Mouse (Mus musculus) intestine, postnatal 0 days (tissue): Measurements from ENCODE around the gene Slc9a9. TPM values are rescaled to one million over a fixed set of nuclear protein-coding genes. Genes with fewer than 3 reads are reported as not detected.

Experiments used
- ATAC-seq: fragments of 200-750 bp; cut with Nextera tagmentation; 2 replicates; pipeline ENCODE4 v1.8.0; 2017; ENCODE audit warnings: mild to moderate bottlenecking, moderate TSS enrichment, moderate library complexity
- H3K27ac ChIP-seq: fragments of 300-500 bp; sonication (generic); 2 replicates; pipeline ENCODE4 v1.5.1; 2014; ENCODE audit warnings: mild to moderate bottlenecking, low read depth, low read length, moderate library complexity
- H3K27me3 ChIP-seq: fragments of 300-500 bp; sonication (generic); replicated peaks from 2 replicates; pipeline ENCODE4 v1.6.1; 2014; ENCODE audit warnings: low read length, mixed read lengths; ENCODE audit not compliant: control insufficient read depth, insufficient read depth
- H3K36me3 ChIP-seq: fragments of 300-500 bp; sonication (generic); 2 replicates; pipeline ENCODE4 v1.6.1; 2014; ENCODE audit warnings: mild to moderate bottlenecking, moderate library complexity; ENCODE audit not compliant: control insufficient read depth, insufficient read depth
- H3K4me1 ChIP-seq: fragments of 300-500 bp; sonication (generic); replicated peaks from 2 replicates; pipeline ENCODE4 v1.6.1; 2014; ENCODE audit warnings: antibody characterized with exemption, low read length, mixed read lengths; ENCODE audit not compliant: control insufficient read depth, insufficient read depth
- H3K4me2 ChIP-seq: fragments of 300-500 bp; sonication (generic); replicated peaks from 2 replicates; pipeline ENCODE4 v1.6.1; 2014; ENCODE audit warnings: low read depth, mild to moderate bottlenecking, moderate library complexity
- H3K4me3 ChIP-seq: fragments of 300-500 bp; sonication (generic); 2 replicates; pipeline ENCODE4 v1.5.1; 2014; ENCODE audit warnings: low read depth, low read length
- H3K9ac ChIP-seq: fragments of 300-500 bp; sonication (generic); 2 replicates; pipeline ENCODE4 v1.6.1; 2014; ENCODE audit warnings: mild to moderate bottlenecking, low read depth, low read length
- H3K9me3 ChIP-seq: fragments of 300-500 bp; sonication (generic); 2 replicates; pipeline ENCODE4 v1.6.1; 2016; ENCODE audit warnings: mixed run types; ENCODE audit not compliant: control insufficient read depth
- CTCF ChIP-seq: sonication (generic); IDR thresholded peaks from 2 replicates; pipeline ENCODE4 v1.5.1; 2016; ENCODE audit warnings: low read depth, mild to moderate bottlenecking, control low read depth, antibody characterized with exemption, moderate library complexity
- WGBS: fragments of 180-500 bp; shearing (Covaris S2); extraction: QIAGEN DNeasy Blood & Tissue Kit; methylation state at CpG from one replicate; pipeline ENCODE4 v1.1.7; 2014; 5-methylcytosine and 5-hydroxymethylcytosine counted together
- polyA plus RNA-seq: library from polyadenylated mRNA; unstranded; fragments of >200 nt; fragmentation: Nextera tagmentation; extraction: Ambion mirVana; gene quantifications from 2 replicates; pipeline ENCODE4 v1.2.1, GENCODE M21; 2015

Slc9a9 gene
- polyA plus RNA-seq, 1 experiment from 2014 or later, result 1.0 TPM

DNA sequence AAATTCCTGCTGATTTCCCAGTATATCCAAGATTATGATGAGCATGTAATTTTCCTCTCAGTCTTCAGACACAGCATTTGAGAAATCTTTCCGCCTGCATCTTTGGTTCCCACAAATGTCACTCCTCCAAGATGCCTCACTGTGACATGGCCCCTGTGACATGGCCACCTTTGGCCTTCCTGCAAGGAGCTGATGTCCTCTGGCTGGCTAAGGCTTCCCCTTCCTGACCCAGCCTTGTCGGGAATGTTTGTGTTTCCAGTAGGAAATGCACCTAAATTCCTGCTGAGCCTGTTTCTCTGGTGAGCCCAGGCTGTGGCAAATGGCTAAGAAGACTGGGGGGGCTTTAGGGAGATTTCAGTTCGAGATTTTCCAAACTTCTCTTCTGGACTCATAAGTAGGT lies 480.4 kb downstream of the Slc9a9 start:
- no peaks in the 10 kb centered on the region for H3K36me3 ChIP-seq
- H3K27me3 ChIP-seq, result no peaks in the 10 kb centered on the region
- WGBS, result 41% methylated on average over 3 of the region's 3 CpGs
- H3K9ac ChIP-seq, result no peak overlapping the region
- ATAC-seq, result no peak
- no peak for TF ChIP-seq CTCF
- H3K27ac ChIP-seq, result no peak overlapping the region
- H3K9me3 ChIP-seq, result no peaks in the 10 kb centered on the region
- H3K4me1 ChIP-seq, result no peaks in the 10 kb centered on the region
- no peak overlapping the region for H3K4me2 ChIP-seq
- H3K4me3 ChIP-seq, result no peak overlapping the region

DNA sequence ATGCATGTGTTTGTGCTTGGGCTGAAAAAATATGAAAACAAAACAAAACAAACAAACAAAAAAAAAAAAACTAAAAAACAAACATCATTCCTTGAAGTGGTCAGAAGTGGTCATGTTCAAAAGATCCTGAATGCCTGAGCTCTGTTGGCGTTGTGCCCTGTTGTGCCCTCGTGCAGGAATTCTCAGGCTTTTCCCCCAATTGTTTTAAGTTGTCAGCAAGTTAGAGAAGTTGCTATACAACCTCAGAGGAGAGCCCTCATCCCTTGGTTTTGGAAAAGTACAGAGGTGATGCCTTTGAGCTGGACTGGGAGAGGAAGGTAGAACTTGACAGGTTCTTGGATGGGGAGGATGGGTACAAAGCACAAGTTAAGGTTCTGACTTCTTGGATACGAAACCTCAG lies 480.9 kb downstream of the Slc9a9 start:
- no peaks in the 10 kb centered on the region for H3K27me3 ChIP-seq
- H3K9me3 ChIP-seq, result no peaks in the 10 kb centered on the region
- no peak overlapping the region for H3K9ac ChIP-seq
- no peak for TF ChIP-seq CTCF
- no peak overlapping the region for H3K4me3 ChIP-seq
- 77% methylated on average over 3 of the region's 3 CpGs for WGBS
- ATAC-seq, result no peak
- H3K36me3 ChIP-seq, result no peaks in the 10 kb centered on the region
- no peaks in the 10 kb centered on the region for H3K4me1 ChIP-seq
- H3K27ac ChIP-seq, result no peak overlapping the region
- no peak overlapping the region for H3K4me2 ChIP-seq

DNA sequence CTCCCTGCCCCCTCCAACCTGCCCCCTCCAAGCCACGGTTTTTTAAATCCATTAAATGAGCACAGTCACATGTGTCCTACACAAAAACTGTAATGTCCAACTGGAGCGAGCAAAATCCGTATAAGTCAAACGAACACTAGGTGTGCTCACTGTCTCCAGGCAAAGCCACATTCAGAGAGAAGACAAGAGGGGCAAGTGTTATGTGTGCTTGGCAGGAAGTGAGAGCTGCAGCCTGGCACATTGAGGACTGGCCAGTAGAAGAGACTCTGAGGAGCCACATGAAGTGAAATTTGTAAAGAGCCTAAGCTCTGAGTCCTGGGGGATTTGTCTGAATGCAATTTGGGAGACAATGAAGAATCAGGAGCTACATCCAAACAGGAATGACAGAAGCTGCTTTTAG lies 481.3 kb downstream of the Slc9a9 start:
- Histone ChIP-seq H3K9ac (no peak overlapping the region), H3K4me2 (no peak overlapping the region), H3K36me3 (no peaks in the 10 kb centered on the region), H3K4me1 (no peaks in the 10 kb centered on the region), H3K27me3 (no peaks in the 10 kb centered on the region), H3K27ac (no peak overlapping the region), H3K9me3 (no peaks in the 10 kb centered on the region), H3K4me3 (no peak overlapping the region)
- 67% methylated on average over 4 of the region's 4 CpGs for WGBS
- ATAC-seq, result no peak
- no peak for TF ChIP-seq CTCF

- Histone ChIP-seq H3K4me2 (no peak overlapping the region), H3K4me3 (no peak overlapping the region), H3K9ac (no peak overlapping the region), H3K4me1 (no peaks in the 10 kb centered on the region), H3K36me3 (no peaks in the 10 kb centered on the region), H3K9me3 (no peaks in the 10 kb centered on the region), H3K27ac (no peak overlapping the region), H3K27me3 (no peaks in the 10 kb centered on the region)
- 70% methylated on average over 4 of the region's 4 CpGs for WGBS
- ATAC-seq, result no peak
- TF ChIP-seq CTCF, result no peak
Measured at GRCm38 (mm10) chr9:95151746-95152145, 482.0 kb downstream of the Slc9a9 start.

DNA sequence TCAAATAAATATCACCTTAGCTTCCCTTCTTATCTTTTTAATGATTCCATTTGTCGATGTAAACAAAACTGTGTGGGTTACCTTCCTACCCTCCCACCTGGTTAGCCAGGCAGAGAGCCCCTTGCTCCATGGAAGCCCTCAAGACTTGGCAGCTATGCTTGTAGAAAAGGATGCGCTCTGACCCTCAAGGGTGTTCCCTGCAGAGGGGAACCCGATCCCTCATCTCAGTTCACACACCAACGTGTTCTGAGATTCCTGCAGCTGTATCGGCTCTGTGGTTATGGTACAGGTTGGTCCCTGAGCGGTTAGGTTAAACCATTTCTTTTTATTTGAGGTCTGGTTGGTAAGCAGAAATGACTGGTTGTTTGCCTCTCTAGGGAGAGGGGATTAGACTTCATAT lies 484.3 kb downstream of the Slc9a9 start:
- no peak overlapping the region for H3K4me3 ChIP-seq
- H3K27me3 ChIP-seq, result no peaks in the 10 kb centered on the region
- H3K36me3 ChIP-seq, result no peaks in the 10 kb centered on the region
- ATAC-seq, result no peak
- no peaks in the 10 kb centered on the region for H3K4me1 ChIP-seq
- no peak overlapping the region for H3K27ac ChIP-seq
- WGBS, result 81% methylated on average over 6 of the region's 6 CpGs
- no peak overlapping the region for H3K4me2 ChIP-seq
- H3K9ac ChIP-seq, result no peak overlapping the region
- no peak for TF ChIP-seq CTCF
- no peaks in the 10 kb centered on the region for H3K9me3 ChIP-seq

- Histone ChIP-seq H3K36me3 (no peaks in the 10 kb centered on the region), H3K9me3 (no peaks in the 10 kb centered on the region), H3K27me3 (no peaks in the 10 kb centered on the region), H3K27ac (no peak overlapping the region), H3K9ac (no peak overlapping the region), H3K4me2 (no peak overlapping the region), H3K4me3 (no peak overlapping the region), H3K4me1 (no peaks in the 10 kb centered on the region)
- no peak for TF ChIP-seq CTCF
- no peak for ATAC-seq
- 70% methylated on average over 4 of the region's 4 CpGs for WGBS
Measured at GRCm38 (mm10) chr9:95157948-95158347, 488.2 kb downstream of the Slc9a9 start.

DNA sequence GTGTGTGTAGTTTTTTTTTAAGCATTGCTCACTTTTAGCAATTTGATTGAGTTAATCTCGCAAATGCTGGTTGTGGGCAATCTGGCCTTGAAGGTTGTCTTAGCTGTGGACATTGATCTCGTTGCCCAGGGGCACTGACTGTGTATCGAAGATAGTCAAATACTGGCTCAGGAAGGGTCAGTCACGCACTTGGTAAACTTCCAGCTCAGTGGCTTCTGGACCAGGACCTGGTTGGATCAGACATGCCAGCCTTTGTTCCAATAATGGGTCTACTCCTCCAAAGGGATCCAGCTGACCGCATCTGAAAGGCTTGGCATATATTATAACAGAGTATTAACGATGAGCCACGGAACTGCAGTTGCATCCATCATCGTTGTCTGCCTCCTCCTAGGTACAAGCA lies 489.2 kb downstream of the Slc9a9 start:
- 77% methylated on average over 8 of the region's 8 CpGs for WGBS
- no peak overlapping the region for H3K4me3 ChIP-seq
- H3K4me1 ChIP-seq, result no peaks in the 10 kb centered on the region
- no peaks in the 10 kb centered on the region for H3K9me3 ChIP-seq
- no peak for TF ChIP-seq CTCF
- no peaks in the 10 kb centered on the region for H3K36me3 ChIP-seq
- H3K4me2 ChIP-seq, result no peak overlapping the region
- no peaks in the 10 kb centered on the region for H3K27me3 ChIP-seq
- H3K27ac ChIP-seq, result no peak overlapping the region
- no peak for ATAC-seq
- no peak overlapping the region for H3K9ac ChIP-seq
